Mouse (Mus musculus): ENCODE measurements at regions not wholly inside any gene's neighbourhood (a gene's known extent, or its start where the extent isn't known, plus 50 kb on each side); places are given as distances from the start of the nearest gene placed in this dataset.

DNA sequence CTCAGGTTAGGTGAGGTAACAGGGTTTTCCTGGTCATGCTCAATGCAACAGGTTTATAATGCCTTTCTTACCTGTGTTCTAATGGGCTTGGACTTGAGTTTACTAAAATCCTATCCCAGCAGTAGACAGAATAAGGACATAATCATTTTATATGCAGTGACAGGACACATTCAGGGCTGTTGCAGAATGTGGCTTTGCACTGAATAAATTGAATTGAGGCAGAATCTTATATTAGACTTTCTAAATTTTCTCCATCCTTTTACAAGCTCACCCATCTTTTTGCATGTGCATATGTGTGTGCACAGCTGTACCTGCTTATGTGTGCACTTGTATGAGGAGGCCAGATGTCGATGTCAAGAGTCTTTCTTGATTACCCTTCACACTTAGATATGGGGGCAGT, 723.1 kb downstream of the Tmem132b start:
- TF ChIP-seq GATA1 (IDR thresholded peaks at IDR 0.05; ENCODE audit: borderline replicate concordance, low read length) (no peak), FLI1 (IDR thresholded peaks at IDR 0.05; ENCODE audit: low read length) (no peak)
